In genomic region chr17:84608606-84609005, GRCm38 (mm10) we compare ENCODE assay signal across 1 mouse cellular context.
A peak's percentile ranks its signal among the peaks of the same experiment; 100 is the strongest.
TF ChIP-seq lines count a peak whose summit lies in the region.

No protein-coding gene starts in this region.

TF ChIP-seq in CH12.LX, 34 proteins besides CTCF, POLR2A, EP300 and RAD21:
- peak; percentile 58; the same call in 1 of the 2 replicates for TF ChIP-seq IRF4 (IDR thresholded peaks at IDR 0.05; ENCODE audit: low read depth, low read length)
- TF ChIP-seq TCF12 (IDR thresholded peaks at IDR 0.05; ENCODE audit: low read depth, low read length): peak; percentile 52; the same call in 1 of the 2 replicates
- peak; percentile 72 for TF ChIP-seq ETS1 (conservative IDR thresholded peaks at IDR 0.05; ENCODE audit: low read depth, low read length)
- 0 out of 2 replicates have a peak, but pooled peaks have one; percentile 8 for TF ChIP-seq NRF1 (IDR thresholded peaks at IDR 0.05; ENCODE audit: low read depth, low read length)
- no peak for TF ChIP-seq MAFK (IDR thresholded peaks at IDR 0.05; ENCODE audit: insufficient replicate concordance, low read length)
- 0 out of 2 replicates have a peak, but pooled peaks have one; percentile 47 for TF ChIP-seq MEF2A (IDR thresholded peaks at IDR 0.05; ENCODE audit: borderline replicate concordance, low read depth, low read length)
- peak; percentile 80 for TF ChIP-seq BHLHE40 (IDR thresholded peaks at IDR 0.05; ENCODE audit: low read depth, low read length)
- TF ChIP-seq KAT2A (IDR thresholded peaks at IDR 0.05; ENCODE audit: insufficient replicate concordance, low read length): no peak
TF ChIP-seq in CH12.LX: peak in this region for 6.
